Mouse (Mus musculus): ENCODE data around the gene Mag.

GRCm38 (mm10) chr7:30909773-30910172, 4.9 kb downstream of the Mag start:
- TF ChIP-seq EP300 (IDR thresholded peaks at IDR 0.05; ENCODE audit: low read depth) = no peak
- no peak for TF ChIP-seq CTCF (IDR thresholded peaks at IDR 0.05; ENCODE audit: low read depth)
